Mouse (Mus musculus): ENCODE results near the gene Gstp2. TPM values are rescaled to one million over a fixed set of nuclear protein-coding genes. Genes with fewer than 3 reads are reported as not detected.
A peak's percentile ranks its signal among the peaks of the same experiment; 100 is the strongest.

Gstp2 gene
- polyA plus RNA-seq, 1 experiment from 2014 or later = 3.4 TPM

DNA sequence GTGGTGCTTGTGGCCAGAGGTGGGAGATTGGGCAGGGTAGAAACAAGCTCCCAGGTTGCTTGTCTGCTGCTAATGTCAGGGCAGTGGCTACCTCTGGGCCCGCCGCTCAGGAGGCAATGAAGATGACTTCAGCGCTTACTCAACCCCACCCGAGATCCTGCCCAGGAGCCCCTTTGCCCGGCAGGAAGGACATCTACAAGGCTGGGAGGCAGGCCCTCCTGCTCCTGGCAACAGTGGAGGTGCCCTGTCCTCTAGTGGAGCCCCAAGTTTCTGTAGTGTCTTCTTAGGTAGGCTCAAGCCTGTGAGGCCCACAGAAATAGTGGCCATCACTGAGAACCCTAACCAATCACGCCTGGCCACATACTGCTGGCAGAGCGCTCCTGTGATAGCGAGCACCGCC lies 40.7 kb downstream of the Gstp2 start:
- peaks cover 48% of the 10 kb centered on the region for H3K36me3 ChIP-seq (ENCODE audit: insufficient read depth)
- H3K9ac ChIP-seq = no peak overlapping the region
- TF ChIP-seq CTCF (IDR thresholded peaks at IDR 0.05; ENCODE audit: low read depth) = no peak
- no peaks in the 10 kb centered on the region for H3K27me3 ChIP-seq (ENCODE audit: insufficient read depth, low read length)
- WGBS = 82% methylated on average over 9 of the region's 9 CpGs
- H3K27ac ChIP-seq (ENCODE audit: low read depth) = no peak overlapping the region
- H3K4me3 ChIP-seq (ENCODE audit: low read depth, low read length) = no peak overlapping the region
- DNase-seq = no peak
- no peak overlapping the region for H3K4me2 ChIP-seq
- no peak for ATAC-seq (ENCODE audit: insufficient read depth)
- H3K4me1 ChIP-seq (ENCODE audit: insufficient read depth) = peaks cover 5% of the 10 kb centered on the region; the same call in 1 of the 2 replicates
- H3K9me3 ChIP-seq (ENCODE audit: low read depth, low read length) = no peaks in the 10 kb centered on the region

DNA sequence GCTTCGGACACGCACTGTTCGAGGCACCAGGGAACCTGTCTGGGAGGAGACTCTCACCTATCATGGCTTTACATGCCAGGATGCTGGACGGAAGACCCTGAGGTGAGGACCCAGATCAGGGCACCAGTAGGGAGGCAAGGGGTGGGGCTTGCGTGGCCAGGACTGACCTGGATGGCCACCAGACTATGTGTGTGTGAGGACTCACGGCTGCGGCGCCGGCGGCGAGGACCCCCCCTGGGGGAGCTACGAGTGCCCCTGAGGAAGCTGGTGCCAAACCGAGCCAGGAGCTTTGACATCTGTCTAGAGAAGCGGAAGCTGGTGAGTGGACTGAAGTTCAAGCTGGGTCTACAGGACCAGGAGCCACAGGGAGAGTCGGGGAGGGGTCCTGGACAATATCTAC lies 41.5 kb downstream of the Gstp2 start:
- H3K27me3 ChIP-seq (ENCODE audit: insufficient read depth, low read length) = no peaks in the 10 kb centered on the region
- no peaks in the 10 kb centered on the region for H3K9me3 ChIP-seq (ENCODE audit: low read depth, low read length)
- no peak for TF ChIP-seq CTCF (IDR thresholded peaks at IDR 0.05; ENCODE audit: low read depth)
- H3K27ac ChIP-seq (ENCODE audit: low read depth) = no peak overlapping the region
- H3K4me2 ChIP-seq = no peak overlapping the region
- peaks cover 40% of the 10 kb centered on the region for H3K36me3 ChIP-seq (ENCODE audit: insufficient read depth)
- ATAC-seq (ENCODE audit: insufficient read depth) (no peak), DNase-seq (no peak)
- WGBS = 81% methylated on average over 15 of the region's 15 CpGs
- H3K4me3 ChIP-seq (ENCODE audit: low read depth, low read length) = no peak overlapping the region
- no peak overlapping the region for H3K9ac ChIP-seq
- peaks cover 5% of the 10 kb centered on the region; the same call in 1 of the 2 replicates for H3K4me1 ChIP-seq (ENCODE audit: insufficient read depth)

DNA sequence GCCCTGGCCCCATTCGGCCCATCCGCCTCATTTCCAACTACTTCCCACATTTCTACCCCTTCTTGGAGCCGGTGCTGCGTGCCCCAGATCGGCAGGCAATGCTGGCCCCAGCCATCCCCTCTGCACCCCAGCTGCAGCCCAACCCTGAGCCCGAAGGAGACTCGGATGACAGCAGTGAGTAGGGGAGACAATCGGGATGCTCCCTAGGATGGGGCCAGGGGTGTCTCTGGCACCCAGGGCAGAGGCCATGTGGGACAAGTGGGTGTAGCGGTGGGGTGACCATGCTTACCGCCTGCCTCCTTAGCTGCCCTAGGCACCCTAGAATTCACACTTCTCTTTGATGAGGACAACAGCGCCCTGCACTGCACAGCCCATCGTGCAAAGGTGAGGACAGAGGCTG lies 42.2 kb downstream of the Gstp2 start:
- Histone ChIP-seq H3K4me2 (no peak overlapping the region), H3K36me3 (ENCODE audit: insufficient read depth) (peaks cover 34% of the 10 kb centered on the region), H3K4me3 (ENCODE audit: low read depth, low read length) (no peak overlapping the region), H3K9ac (no peak overlapping the region), H3K27ac (ENCODE audit: low read depth) (no peak overlapping the region), H3K27me3 (ENCODE audit: insufficient read depth, low read length) (no peaks in the 10 kb centered on the region), H3K9me3 (ENCODE audit: low read depth, low read length) (no peaks in the 10 kb centered on the region), H3K4me1 (ENCODE audit: insufficient read depth) (peaks cover 5% of the 10 kb centered on the region; the same call in 1 of the 2 replicates)
- no peak for DNase-seq
- 73% methylated on average over 12 of the region's 12 CpGs for WGBS
- no peak for TF ChIP-seq CTCF (IDR thresholded peaks at IDR 0.05; ENCODE audit: low read depth)
- no peak for ATAC-seq (ENCODE audit: insufficient read depth)

DNA sequence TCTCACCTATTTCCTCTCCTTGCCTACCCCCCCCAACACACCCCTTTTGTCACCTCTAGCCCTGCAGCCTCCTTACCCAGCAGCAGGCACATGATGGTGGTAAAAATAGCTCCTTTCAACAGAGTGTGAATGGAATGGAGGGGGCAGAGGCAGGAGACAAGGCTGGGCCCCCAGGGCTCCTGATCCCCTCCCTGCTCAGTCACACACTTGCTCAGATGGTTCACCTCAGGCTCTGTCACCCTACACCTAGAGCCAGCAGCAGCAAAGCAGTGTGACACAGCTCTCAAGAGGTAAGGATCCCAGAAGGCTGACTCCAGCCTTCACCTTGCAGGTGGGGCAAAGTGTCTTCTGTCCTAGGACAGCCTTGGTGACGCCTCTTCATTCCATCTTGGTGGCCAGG lies 42.7 kb downstream of the Gstp2 start, which contains the start of gene Doc2g:
Gene Doc2g, plus strand, starts transcription at position 202 of the 400 bp plus-strand sequence.
- 55% methylated on average over 1 of the region's 1 CpGs for WGBS
- Histone ChIP-seq H3K9me3 (ENCODE audit: low read depth, low read length) (no peaks in the 10 kb centered on the region), H3K4me3 (ENCODE audit: low read depth, low read length) (no peak within 1 kb of the TSS), H3K36me3 (ENCODE audit: insufficient read depth) (peaks cover 28% of the 10 kb centered on the region), H3K9ac (no peak within 1 kb of the TSS; the same call in 1 of the 2 replicates), H3K27ac (ENCODE audit: low read depth) (no peak within 1 kb of the TSS), H3K27me3 (ENCODE audit: insufficient read depth, low read length) (no peaks in the 10 kb centered on the region), H3K4me1 (ENCODE audit: insufficient read depth) (peaks cover 5% of the 10 kb centered on the region; the same call in 1 of the 2 replicates), H3K4me2 (no peak within 1 kb of the TSS)
- ATAC-seq (ENCODE audit: insufficient read depth) (no peak), DNase-seq (no peak)
- TF ChIP-seq CTCF (IDR thresholded peaks at IDR 0.05; ENCODE audit: low read depth) = no peak

DNA sequence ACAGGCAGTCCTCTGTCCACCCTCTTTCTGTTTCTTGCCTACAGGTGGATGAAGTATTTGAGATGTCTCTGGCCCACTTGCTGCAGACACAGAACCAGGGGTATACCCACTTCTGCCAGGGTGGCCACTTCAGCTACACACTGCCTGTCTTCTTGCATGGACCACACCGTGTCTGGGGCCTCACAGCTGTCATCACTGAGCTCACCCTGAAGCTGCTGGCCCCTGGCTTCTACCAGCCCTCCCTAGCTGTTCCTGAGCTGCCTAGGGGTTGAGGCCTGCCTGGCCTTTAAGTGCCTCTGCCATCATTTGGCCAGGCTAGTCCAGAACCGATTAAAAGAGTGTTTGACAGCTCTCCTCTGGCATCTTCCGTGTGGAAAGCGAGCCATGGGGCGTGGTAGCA lies 44.1 kb downstream of the Gstp2 start:
- DNase-seq = no peak
- Histone ChIP-seq H3K4me1 (ENCODE audit: insufficient read depth) (peaks cover 5% of the 10 kb centered on the region; the same call in 1 of the 2 replicates), H3K9ac (no peak overlapping the region), H3K27ac (ENCODE audit: low read depth) (no peak overlapping the region), H3K4me3 (ENCODE audit: low read depth, low read length) (no peak overlapping the region), H3K27me3 (ENCODE audit: insufficient read depth, low read length) (no peaks in the 10 kb centered on the region), H3K9me3 (ENCODE audit: low read depth, low read length) (no peaks in the 10 kb centered on the region), H3K36me3 (ENCODE audit: insufficient read depth) (peaks cover 16% of the 10 kb centered on the region), H3K4me2 (peak overlapping the region; percentile 93; the same call in 1 of the 2 replicates)
- 77% methylated on average over 5 of the region's 5 CpGs for WGBS
- TF ChIP-seq CTCF (IDR thresholded peaks at IDR 0.05; ENCODE audit: low read depth) = no peak
- ATAC-seq (ENCODE audit: insufficient read depth) = no peak

DNA sequence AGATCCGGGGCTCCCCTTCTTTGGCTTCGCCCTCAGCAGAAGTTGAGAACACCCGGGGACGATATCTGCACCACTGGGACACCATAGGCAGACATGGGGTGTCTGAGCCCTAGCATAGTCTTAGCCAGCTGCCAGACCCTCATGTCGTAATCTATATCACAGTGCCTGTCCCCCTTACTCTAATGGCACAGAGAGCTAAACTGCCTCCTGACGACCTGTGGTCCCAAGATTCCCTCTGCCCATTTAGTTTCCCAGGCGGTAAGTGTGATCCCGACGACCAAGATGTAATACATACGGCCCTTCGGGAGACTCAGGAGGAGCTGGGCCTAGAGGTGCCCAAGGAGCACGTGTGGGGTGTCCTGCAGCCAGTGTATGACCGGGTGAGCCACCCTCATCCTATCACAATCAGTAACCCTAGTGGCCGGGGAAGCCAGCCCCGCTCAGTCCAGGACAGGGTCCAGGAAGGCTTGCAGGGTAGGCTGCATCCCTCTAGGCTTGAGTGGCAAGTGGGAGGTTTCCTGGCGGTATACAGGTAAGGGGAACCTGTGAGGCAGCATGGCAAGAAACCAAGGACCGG lies 44.8 kb downstream of the Gstp2 start:
- H3K9me3 ChIP-seq (ENCODE audit: low read depth, low read length) = no peaks in the 10 kb centered on the region
- no peak for TF ChIP-seq CTCF (IDR thresholded peaks at IDR 0.05; ENCODE audit: low read depth)
- peak overlapping the region; percentile 93 for H3K4me2 ChIP-seq
- peak; percentile 20 for DNase-seq
- H3K4me1 ChIP-seq (ENCODE audit: insufficient read depth) = peaks cover 5% of the 10 kb centered on the region; the same call in 1 of the 2 replicates
- peaks cover 8% of the 10 kb centered on the region for H3K36me3 ChIP-seq (ENCODE audit: insufficient read depth)
- H3K27me3 ChIP-seq (ENCODE audit: insufficient read depth, low read length) = no peaks in the 10 kb centered on the region
- peak overlapping the region; percentile 48 for H3K4me3 ChIP-seq (ENCODE audit: low read depth, low read length)
- peak; percentile 18; the same call in 1 of the 2 replicates for ATAC-seq (ENCODE audit: insufficient read depth)
- peak overlapping the region; percentile 97 for H3K27ac ChIP-seq (ENCODE audit: low read depth)
- peak overlapping the region; percentile 67 for H3K9ac ChIP-seq
- WGBS = 17% methylated on average over 17 of the region's 17 CpGs

DNA sequence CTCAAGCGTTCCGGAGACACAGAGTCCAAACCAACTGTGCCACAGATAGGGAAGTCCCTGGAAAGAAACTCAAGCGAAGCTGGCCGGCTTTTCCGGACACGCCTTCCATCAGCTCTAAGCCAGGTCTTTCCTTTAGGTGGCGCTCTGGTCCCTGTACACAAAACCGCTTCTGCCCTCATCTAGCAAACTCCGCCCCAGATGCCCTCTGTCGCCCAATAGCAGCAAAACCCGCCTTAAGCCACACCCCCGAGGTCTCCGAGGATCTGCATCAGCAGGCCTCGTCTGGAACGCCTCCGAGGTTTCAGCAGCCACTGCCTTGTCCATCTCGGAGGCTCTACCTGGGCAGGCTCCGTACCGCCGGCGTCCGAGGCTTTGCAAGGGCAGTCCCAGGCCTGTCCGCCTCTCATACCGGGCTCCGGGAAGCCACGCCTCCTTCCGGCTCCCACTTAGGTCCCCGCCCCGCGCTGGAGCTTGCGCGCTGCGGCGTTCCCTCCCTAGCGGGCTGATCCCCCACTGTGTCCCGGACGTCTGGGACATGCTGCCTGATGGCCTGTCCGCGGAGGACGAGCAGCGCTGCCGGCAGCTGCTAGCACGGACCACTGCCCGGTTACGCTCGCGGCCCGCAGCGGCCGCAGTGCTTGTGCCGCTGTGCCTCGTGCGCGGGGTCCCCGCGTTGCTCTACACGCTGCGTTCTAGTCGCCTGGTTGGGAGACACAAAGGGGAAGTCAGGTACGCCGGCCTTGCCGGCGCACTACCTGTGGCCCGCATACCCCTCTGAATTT lies 45.5 kb downstream of the Gstp2 start, which contains the start of the genes Nudt8 and Gm49405:
Gene Nudt8, plus strand, starts transcription at position 462 of the 782 bp plus-strand sequence.
Gene Gm49405, plus strand, starts transcription at position 508 of the 782 bp plus-strand sequence.
- DNase-seq (peak; percentile 99), ATAC-seq (ENCODE audit: insufficient read depth) (peak; percentile 94)
- H3K4me3 ChIP-seq (ENCODE audit: low read depth, low read length) = peak within 1 kb of the TSS; percentile 48
- WGBS = 0% methylated on average over 64 of the region's 64 CpGs
- H3K4me1 ChIP-seq (ENCODE audit: insufficient read depth) = peaks cover 5% of the 10 kb centered on the region; the same call in 1 of the 2 replicates
- H3K4me2 ChIP-seq = peak within 1 kb of the TSS; percentile 93
- no peaks in the 10 kb centered on the region for H3K9me3 ChIP-seq (ENCODE audit: low read depth, low read length)
- H3K27me3 ChIP-seq (ENCODE audit: insufficient read depth, low read length) = no peaks in the 10 kb centered on the region
- peaks cover 5% of the 10 kb centered on the region; the same call in 1 of the 2 replicates for H3K36me3 ChIP-seq (ENCODE audit: insufficient read depth)
- peak within 1 kb of the TSS; percentile 97 for H3K27ac ChIP-seq (ENCODE audit: low read depth)
- peak; percentile 84 for TF ChIP-seq CTCF (IDR thresholded peaks at IDR 0.05; ENCODE audit: low read depth)
- peak within 1 kb of the TSS; percentile 67 for H3K9ac ChIP-seq
